Mouse (Mus musculus) 416B (cell line): Measurements from ENCODE around the gene Exoc4.

Source experiments
- DNase-seq: peaks from one replicate; pipeline ENCODE4 v3.0.0; 2011; ENCODE audit warnings: low read depth

Gene Exoc4

DNA sequence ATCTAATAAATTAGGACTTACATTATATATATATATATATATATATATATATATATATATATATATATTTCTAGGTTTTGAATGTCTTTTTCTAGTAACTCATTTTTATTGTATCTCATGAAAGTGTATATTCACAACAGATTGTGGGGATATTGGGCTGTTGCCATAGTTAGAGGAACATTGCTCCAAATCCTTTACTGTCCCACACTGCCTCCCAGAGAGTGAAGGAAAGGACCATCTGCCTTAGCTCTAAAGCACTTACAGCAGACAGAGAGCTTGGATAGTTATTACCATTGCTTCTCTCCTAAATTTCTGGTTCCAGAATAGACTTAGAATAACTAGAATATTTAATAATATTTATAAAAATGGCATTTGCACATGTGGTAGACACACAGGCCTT lies 512.7 kb downstream of the Exoc4 start:
- no peak for DNase-seq

GRCm38 (mm10) chr6:33763245-33763644 lies 514.4 kb downstream of the Exoc4 start:
- no peak for DNase-seq

DNA sequence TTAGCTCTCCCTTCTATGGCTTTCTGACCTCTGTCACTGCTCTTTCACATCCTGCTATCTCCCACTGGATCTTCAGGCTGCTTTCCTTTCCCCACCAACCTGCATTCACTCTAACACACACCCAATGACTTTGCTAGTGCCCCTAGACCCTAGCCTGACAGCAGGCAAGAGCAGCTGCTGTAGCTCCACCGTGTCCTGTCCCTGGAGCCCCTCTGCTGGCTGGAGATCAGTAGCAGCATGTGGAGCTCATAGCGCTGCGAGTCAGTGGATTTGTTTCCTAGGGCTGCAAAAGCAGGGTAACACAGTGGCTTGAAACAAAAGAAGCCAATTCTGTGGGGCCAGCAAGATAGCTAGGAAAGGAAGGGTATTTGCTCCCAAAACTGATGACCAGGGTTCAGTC lies 515.1 kb downstream of the Exoc4 start:
- DNase-seq = peak; percentile 3

- no peak for DNase-seq
Measured at GRCm38 (mm10) chr6:33769251-33769650, 520.4 kb downstream of the Exoc4 start.

GRCm38 (mm10) chr6:33770021-33770420 lies 521.1 kb downstream of the Exoc4 start:
- no peak for DNase-seq

- DNase-seq = no peak
Measured at GRCm38 (mm10) chr6:33772551-33773315, 523.8 kb downstream of the Exoc4 start.

DNA sequence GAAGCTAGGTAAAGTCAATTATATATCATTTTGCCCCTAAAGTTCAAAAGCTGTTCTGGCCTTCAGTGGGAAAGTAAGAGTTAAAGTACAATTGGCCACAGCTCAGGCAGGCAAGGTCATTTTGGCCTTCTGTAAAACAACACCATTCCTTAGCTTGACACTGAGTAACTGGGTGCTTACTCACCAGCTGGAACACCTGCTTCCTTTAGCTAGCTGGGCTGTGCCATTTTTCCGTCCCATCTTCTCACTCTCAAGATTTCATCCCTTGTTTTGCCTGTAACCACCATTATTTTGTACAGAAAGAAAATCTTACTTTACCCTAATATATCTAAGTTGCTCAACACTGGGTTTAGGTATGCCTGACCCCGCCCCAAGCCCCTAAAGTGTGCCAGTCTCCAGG lies 543.7 kb downstream of the Exoc4 start:
- DNase-seq = peak; percentile 16

GRCm38 (mm10) chr6:33801254-33801653 lies 552.4 kb downstream of the Exoc4 start:
- DNase-seq = no peak

DNA sequence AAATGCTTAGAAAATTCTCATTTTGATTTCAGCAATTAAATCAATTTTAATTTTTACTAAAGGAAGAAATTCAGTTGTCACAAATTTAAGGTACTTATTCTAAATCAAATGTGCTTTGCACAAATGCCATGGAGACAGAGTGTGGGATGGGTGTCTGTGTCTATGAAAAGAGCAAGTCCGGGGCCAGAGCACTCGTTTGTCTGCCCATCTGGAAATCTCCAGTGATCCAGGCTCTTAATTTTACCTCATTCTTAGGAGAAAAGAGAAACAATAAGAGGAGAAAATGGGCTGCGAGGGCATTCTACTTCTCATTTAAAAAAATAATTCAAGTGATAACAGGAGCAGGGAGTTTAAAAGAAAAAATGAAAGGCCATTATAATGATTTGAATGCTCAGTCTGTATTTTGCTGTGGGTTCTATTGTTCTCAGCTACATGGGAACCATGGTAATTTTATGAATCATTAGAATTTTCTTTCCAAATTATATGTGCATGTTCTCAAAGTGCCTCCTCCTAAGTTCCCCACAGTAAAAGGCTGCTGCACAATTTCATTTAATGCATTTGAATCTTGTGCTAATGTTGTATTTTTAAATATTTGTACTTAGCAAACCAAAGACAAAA lies 554.7 kb downstream of the Exoc4 start:
- DNase-seq = no peak

DNA sequence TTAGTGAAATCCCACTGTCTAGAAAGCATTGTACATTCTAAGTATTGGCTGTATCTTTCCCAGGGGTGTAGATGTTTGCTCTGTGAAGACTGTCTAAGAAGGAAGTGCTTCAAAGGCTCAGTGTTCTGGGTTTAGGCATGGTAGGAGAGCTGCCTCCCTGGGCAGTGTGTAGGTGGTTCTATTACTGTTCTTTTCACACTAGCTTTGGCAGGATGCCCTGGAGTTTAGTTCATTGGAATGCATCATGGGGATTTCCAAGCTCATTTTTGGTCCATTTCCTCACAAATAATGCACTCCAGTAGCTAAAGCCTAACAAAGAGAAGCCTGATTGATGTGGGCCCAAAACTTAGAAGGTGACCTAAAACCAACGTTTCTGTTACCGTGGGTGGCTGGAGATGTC lies 555.9 kb downstream of the Exoc4 start:
- DNase-seq = no peak

- peak; percentile 53 for DNase-seq
Measured at GRCm38 (mm10) chr6:33806072-33806782, 557.3 kb downstream of the Exoc4 start.

DNA sequence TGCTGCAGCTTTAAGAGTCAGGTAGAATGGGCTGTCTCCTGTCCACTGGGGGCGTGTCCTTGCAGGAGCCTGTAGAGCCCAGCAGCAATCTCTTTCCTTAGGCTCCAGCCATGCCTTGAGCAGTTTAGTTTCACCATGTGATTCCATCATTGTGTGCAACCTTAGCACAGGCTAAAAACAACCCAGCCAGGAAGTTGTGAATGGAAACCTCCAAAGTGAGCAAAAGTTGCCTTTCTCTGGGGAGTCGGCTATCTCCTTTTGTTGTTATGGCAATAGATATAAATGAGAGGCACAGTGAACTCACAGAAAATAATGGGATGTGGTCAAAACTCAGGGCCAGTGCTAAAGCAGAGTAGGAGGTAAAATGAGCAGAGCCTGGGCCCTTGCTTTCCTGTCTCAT lies 565.5 kb downstream of the Exoc4 start:
- no peak for DNase-seq

DNA sequence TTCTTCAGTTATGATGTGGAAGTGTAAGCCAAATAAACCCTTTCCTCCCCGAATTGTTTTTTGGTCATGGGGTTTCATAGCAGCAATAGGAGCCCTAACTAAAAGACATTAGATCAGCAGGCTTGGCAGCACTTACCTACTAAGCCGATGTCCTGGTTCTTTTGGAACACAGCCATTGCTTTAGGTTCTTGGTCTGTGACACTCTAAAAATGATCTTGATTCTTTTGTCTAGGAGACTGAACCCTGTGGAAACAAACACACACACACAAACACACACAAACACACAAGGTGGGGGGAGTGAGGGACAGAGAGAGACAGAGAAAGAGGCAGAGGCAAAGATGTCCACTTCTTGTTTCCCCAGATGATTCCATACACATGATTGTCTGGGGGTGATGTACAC lies 574.3 kb downstream of the Exoc4 start:
- no peak for DNase-seq

DNA sequence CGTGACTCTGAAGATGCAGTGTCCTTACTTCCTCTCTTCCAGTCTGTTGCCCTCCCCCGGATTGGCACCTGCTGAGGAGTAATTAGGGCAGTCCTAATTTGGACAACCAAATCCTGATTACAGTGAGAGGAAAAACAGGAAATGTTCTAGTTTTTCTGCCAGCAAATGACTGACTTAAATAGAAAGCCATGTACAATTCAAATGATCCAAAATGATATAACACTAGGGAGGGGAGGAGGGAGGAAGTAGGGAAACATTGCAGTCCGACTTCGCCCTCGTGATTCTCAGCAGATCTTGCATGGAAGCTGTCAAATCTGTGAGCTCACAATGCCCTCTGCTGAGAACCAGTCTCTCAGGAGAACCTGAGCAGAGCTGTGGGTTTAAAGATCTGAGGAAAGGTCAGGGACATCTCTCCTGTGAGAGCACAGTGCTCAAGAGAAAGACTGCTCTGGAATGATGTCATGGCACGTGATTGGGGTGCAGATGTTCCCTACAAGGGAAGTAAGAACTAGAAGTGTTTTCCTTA lies 575.0 kb downstream of the Exoc4 start:
- peak; percentile 7 for DNase-seq

GRCm38 (mm10) chr6:33828499-33828898 lies 579.6 kb downstream of the Exoc4 start:
- DNase-seq = no peak

DNA sequence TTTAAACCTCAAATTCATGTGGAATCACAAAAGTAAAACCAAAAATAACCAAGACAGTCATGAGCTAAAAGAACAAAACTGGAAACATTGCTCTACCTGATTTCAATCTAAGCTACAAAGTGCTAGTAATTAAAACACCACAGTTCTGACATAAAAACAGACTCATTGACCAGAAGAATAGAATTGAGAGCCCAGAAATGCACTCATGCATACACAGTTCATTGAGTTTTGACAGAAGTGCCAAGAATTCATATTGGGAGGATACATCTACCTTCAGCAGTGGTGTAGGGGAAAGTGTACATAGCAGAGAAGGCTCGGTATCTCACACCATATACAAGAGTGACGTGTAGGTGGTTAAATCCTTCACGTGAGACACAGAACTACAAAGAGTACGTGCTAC lies 580.4 kb downstream of the Exoc4 start:
- no peak for DNase-seq

DNA sequence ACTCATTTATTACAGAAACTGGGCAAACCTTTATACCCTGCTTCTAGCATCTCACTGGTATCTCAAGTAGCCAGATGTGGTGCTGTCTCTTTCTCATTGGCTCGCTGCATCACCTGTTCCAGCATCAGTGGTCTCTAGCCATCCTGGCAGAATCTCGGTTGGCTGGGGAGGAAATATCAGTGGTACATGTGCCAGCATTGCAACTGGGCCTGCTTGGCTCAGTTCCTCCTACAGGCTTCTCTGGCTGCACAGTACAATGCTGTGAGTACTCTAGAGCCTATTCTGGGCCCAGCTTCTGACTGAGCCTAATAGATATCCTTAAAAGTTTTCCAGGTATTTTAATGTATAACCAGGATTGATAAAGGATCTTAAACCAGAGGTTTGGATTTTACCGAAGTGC lies 582.4 kb downstream of the Exoc4 start:
- DNase-seq = no peak

GRCm38 (mm10) chr6:33832978-33833377 lies 584.1 kb downstream of the Exoc4 start:
- no peak for DNase-seq

DNA sequence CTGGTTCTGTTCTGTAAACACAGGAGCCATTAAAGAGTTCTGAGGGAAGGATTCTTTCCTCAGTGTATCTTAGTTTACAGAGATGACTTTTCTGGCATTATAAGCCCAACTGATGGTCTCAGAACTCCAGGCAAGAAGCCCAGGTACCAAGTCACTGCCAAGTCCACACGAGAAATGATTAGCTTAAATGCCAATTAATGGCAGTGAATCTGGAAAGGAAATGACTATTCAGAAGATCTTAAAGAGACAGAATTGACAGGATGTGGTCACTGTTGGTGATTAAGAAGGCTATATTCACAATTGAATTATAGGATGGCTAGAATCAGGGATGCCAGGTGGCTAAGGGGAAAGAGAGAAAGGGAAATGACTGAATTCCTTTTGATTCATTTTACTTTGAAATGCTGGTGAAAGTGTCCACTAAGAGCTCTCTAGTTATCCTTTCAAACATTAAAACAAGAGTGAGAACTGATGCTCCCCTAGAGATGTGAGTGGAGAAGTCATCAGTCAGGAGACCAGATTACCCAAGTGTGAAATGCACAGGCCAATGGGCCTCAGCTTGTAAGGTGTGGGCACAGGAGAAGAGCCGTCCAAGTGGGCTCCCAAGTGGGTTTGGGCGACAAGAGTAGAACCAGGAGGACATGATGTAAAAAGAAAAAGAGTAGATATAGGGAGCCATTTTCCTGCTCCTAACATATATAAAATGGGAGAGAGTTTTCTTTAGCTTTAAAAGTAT lies 587.3 kb downstream of the Exoc4 start:
- no peak for DNase-seq

- DNase-seq = no peak
Measured at GRCm38 (mm10) chr6:33842901-33843300, 594.0 kb downstream of the Exoc4 start.

DNA sequence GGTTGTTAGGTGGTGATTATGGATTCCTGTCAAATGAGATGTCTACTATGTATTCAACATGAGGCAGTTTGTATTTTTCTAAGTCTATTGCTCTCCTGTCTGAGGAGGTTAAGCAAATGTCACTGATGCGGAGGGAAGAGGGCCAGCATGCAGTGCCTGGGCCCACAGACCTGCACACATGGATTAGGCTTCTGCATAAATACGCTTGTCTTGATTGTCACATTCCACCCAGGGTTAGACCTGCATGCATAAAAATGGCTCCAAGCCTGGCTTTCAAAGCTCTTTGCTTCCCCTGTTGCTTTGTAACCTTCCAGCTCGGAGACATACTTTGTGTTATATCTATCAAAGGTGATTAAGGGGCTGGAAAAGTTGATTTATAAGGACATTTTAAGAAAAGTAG lies 610.2 kb downstream of the Exoc4 start:
- no peak for DNase-seq

DNA sequence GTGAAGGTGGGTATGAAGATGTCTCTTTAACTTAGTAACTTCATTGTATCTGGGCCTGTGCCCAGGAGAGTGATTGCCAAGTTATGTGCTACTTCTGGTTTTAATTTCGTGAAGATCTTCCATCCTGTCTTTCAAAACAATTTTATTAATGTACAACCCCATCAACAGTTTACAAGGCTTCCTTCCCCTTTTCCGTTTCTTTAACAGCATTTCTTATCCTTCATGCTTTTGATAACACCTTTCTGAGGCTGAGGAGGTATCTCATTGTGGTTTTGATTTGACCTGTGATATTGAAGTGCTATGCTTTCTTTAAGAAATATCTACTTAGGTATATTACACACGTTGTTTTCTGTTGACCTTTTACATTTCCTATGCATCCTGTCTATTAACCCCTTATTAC lies 616.9 kb downstream of the Exoc4 start:
- no peak for DNase-seq
